Mouse (Mus musculus) testis, adult 2 months (tissue): ENCODE results near the gene Actn4.

Experiments
- CTCF ChIP-seq: fragments of 200-500 bp; IDR thresholded peaks from 2 replicates; pipeline ENCODE4 v1.5.1; 2012; ENCODE audit warnings: low read depth, mild to moderate bottlenecking, inconsistent platforms, low read length, moderate library complexity; ENCODE audit not compliant: control insufficient read depth, insufficient read depth, insufficient replicate concordance
- POLR2A ChIP-seq: fragments of 200-500 bp; IDR thresholded peaks from 2 replicates; pipeline ENCODE4 v1.6.1; 2012; ENCODE audit warnings: low read depth, mild to moderate bottlenecking, inconsistent platforms, low read length, moderate library complexity; ENCODE audit not compliant: control insufficient read depth

DNA sequence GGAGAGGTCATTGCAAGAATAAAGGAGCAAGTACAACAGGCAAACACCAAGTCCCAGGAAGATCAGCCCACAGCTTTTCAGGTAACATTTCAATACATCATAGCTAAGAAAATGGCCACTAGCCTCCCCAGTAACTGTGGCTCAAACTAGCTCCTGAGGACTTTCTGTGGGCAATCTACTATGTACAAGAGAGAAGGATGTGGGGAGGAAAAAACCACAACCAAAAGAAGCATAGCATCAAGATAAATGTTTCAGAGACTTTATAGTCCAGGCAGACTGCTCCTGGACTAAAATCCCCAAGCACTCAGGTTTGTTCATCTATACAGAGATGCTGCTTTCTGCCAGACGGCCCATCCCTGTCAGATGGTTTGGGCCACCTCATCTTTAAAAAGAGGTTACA, 5.9 kb downstream of the Actn4 start:
- TF ChIP-seq POLR2A (no peak), CTCF (no peak)
